Mouse (Mus musculus): ENCODE measurements around the gene P4ha2. TPM values are rescaled to one million over a fixed set of nuclear protein-coding genes. Genes with fewer than 3 reads are reported as not detected.

Gene P4ha2
- total and polyA plus RNA-seq, 2 experiments: 2.9 to 4.4 TPM

- Histone ChIP-seq H3K9ac (ENCODE audit: low read depth, low read length) (no peak overlapping the region), H3K4me3 (ENCODE audit: insufficient read depth, low read depth, low read length) (no peak overlapping the region), H3K79me2 (ENCODE audit: control insufficient read depth, insufficient read depth, low read length) (no peaks in the 10 kb centered on the region), H3K27me3 (ENCODE audit: control insufficient read depth, insufficient read depth, low read length) (no peaks in the 10 kb centered on the region), H3K27ac (replicated peaks; ENCODE audit: insufficient read depth, low read depth, low read length) (no peak overlapping the region), H3K36me3 (ENCODE audit: control insufficient read depth, insufficient read depth, low read length) (no peaks in the 10 kb centered on the region), H3K4me1 (ENCODE audit: control insufficient read depth, insufficient read depth, low read length) (peaks cover 4% of the 10 kb centered on the region; the same call in 1 of the 2 replicates)
- 89% methylated on average over 3 of the region's 3 CpGs for WGBS
- no peak for TF ChIP-seq CTCF (IDR thresholded peaks at IDR 0.05; ENCODE audit: low read depth, low read length)
- TF ChIP-seq POLR2A (IDR thresholded peaks at IDR 0.05; ENCODE audit: extremely low read depth, insufficient read depth, low read length): no peak
- no peak for DNase-seq (ENCODE audit: extremely low read depth, low read depth, low spot score)
Observed at GRCm38 (mm10) chr11:54115911-54116310, 16.0 kb downstream of the P4ha2 start.

GRCm38 (mm10) chr11:54116406-54116805 lies 16.5 kb downstream of the P4ha2 start:
- no peak for TF ChIP-seq POLR2A (IDR thresholded peaks at IDR 0.05; ENCODE audit: extremely low read depth, insufficient read depth, low read length)
- TF ChIP-seq CTCF (IDR thresholded peaks at IDR 0.05; ENCODE audit: low read depth, low read length): no peak
- H3K27me3 ChIP-seq (ENCODE audit: control insufficient read depth, insufficient read depth, low read length): no peaks in the 10 kb centered on the region
- H3K79me2 ChIP-seq (ENCODE audit: control insufficient read depth, insufficient read depth, low read length): no peaks in the 10 kb centered on the region
- no peak for DNase-seq (ENCODE audit: extremely low read depth, low read depth, low spot score)
- H3K36me3 ChIP-seq (ENCODE audit: control insufficient read depth, insufficient read depth, low read length): no peaks in the 10 kb centered on the region
- no peak overlapping the region for H3K4me3 ChIP-seq (ENCODE audit: insufficient read depth, low read depth, low read length)
- H3K9ac ChIP-seq (ENCODE audit: low read depth, low read length): no peak overlapping the region
- WGBS: 91% methylated on average over 4 of the region's 4 CpGs
- H3K4me1 ChIP-seq (ENCODE audit: control insufficient read depth, insufficient read depth, low read length): peaks cover 4% of the 10 kb centered on the region; the same call in 1 of the 2 replicates
- no peak overlapping the region for H3K27ac ChIP-seq (replicated peaks; ENCODE audit: insufficient read depth, low read depth, low read length)

DNA sequence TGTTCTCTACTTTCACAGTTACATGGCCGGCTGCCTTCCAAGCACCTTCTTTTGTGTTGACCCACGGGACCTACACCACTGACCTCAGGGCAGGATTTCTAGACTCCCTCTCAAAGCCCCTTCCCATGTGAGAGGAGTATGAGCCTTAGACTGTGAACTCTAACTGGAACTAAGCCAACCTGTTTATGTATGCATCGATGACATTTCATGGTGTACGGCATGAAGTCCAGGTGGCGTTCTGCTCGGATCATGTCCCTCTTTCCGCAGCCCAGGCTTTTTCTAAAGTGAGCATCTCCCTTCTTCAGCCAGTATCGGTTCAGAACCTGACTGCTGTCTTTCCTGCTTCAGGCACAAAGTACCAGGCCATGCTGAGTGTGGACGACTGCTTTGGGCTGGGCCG lies 17.2 kb downstream of the P4ha2 start:
- Histone ChIP-seq H3K9ac (ENCODE audit: low read depth, low read length) (no peak overlapping the region), H3K4me3 (ENCODE audit: insufficient read depth, low read depth, low read length) (no peak overlapping the region), H3K4me1 (ENCODE audit: control insufficient read depth, insufficient read depth, low read length) (peaks cover 4% of the 10 kb centered on the region; the same call in 1 of the 2 replicates), H3K27ac (replicated peaks; ENCODE audit: insufficient read depth, low read depth, low read length) (no peak overlapping the region), H3K36me3 (ENCODE audit: control insufficient read depth, insufficient read depth, low read length) (no peaks in the 10 kb centered on the region), H3K27me3 (ENCODE audit: control insufficient read depth, insufficient read depth, low read length) (no peaks in the 10 kb centered on the region), H3K79me2 (ENCODE audit: control insufficient read depth, insufficient read depth, low read length) (no peaks in the 10 kb centered on the region)
- TF ChIP-seq CTCF (IDR thresholded peaks at IDR 0.05; ENCODE audit: low read depth, low read length) (no peak), POLR2A (IDR thresholded peaks at IDR 0.05; ENCODE audit: extremely low read depth, insufficient read depth, low read length) (no peak)
- 95% methylated on average over 10 of the region's 10 CpGs for WGBS
- DNase-seq (ENCODE audit: extremely low read depth, low read depth, low spot score): no peak

DNA sequence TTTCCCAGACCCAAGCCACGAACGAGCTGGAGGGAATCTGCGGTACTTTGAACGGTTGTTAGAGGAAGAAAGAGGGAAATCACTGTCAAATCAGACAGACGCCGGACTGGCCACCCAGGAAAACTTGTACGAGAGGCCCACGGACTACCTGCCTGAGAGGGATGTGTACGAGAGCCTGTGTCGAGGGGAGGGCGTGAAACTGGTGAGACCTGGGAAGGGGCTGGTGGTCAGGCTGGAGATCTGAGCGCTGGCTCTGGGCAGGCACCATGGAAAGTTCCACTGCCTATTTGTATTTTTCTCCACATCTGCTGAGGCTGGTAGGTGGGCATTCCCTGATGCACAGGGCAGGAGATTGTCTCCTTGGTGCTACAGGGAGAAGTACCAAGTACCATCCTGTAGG lies 19.2 kb downstream of the P4ha2 start:
- DNase-seq (ENCODE audit: extremely low read depth, low read depth, low spot score): no peak
- 93% methylated on average over 12 of the region's 12 CpGs for WGBS
- no peaks in the 10 kb centered on the region for H3K27me3 ChIP-seq (ENCODE audit: control insufficient read depth, insufficient read depth, low read length)

GRCm38 (mm10) chr11:54119740-54120360 lies 20.0 kb downstream of the P4ha2 start:
- WGBS: 95% methylated on average over 13 of the region's 13 CpGs
- Histone ChIP-seq H3K4me1 (ENCODE audit: control insufficient read depth, insufficient read depth, low read length) (no peaks in the 10 kb centered on the region), H3K4me3 (ENCODE audit: insufficient read depth, low read depth, low read length) (no peak overlapping the region), H3K36me3 (ENCODE audit: control insufficient read depth, insufficient read depth, low read length) (no peaks in the 10 kb centered on the region), H3K27ac (replicated peaks; ENCODE audit: insufficient read depth, low read depth, low read length) (no peak overlapping the region), H3K9ac (ENCODE audit: low read depth, low read length) (no peak overlapping the region), H3K79me2 (ENCODE audit: control insufficient read depth, insufficient read depth, low read length) (no peaks in the 10 kb centered on the region), H3K27me3 (ENCODE audit: control insufficient read depth, insufficient read depth, low read length) (no peaks in the 10 kb centered on the region)
- no peak for DNase-seq (ENCODE audit: extremely low read depth, low read depth, low spot score)
- TF ChIP-seq POLR2A (IDR thresholded peaks at IDR 0.05; ENCODE audit: extremely low read depth, insufficient read depth, low read length) (no peak), CTCF (IDR thresholded peaks at IDR 0.05; ENCODE audit: low read depth, low read length) (no peak)

More for the DNA sequence above, 19.2 kb downstream of the P4ha2 start:
- Histone ChIP-seq H3K79me2 (ENCODE audit: control insufficient read depth, insufficient read depth, low read length) (no peaks in the 10 kb centered on the region), H3K27ac (replicated peaks; ENCODE audit: insufficient read depth, low read depth, low read length) (no peak overlapping the region), H3K4me1 (ENCODE audit: control insufficient read depth, insufficient read depth, low read length) (no peaks in the 10 kb centered on the region), H3K36me3 (ENCODE audit: control insufficient read depth, insufficient read depth, low read length) (no peaks in the 10 kb centered on the region), H3K9ac (ENCODE audit: low read depth, low read length) (no peak overlapping the region), H3K4me3 (ENCODE audit: insufficient read depth, low read depth, low read length) (no peak overlapping the region)
- TF ChIP-seq POLR2A (IDR thresholded peaks at IDR 0.05; ENCODE audit: extremely low read depth, insufficient read depth, low read length): no peak
- TF ChIP-seq CTCF (IDR thresholded peaks at IDR 0.05; ENCODE audit: low read depth, low read length): no peak
